18 mouse cellular contexts compared by ENCODE assay signal in genomic region chr1:135565775-135566174, GRCm38 (mm10). TPM values are rescaled to one million over a fixed set of nuclear protein-coding genes. Genes with fewer than 3 reads are reported as not detected.
DNase-seq lines count a peak whose midpoint lies in the region; ATAC-seq lines count a peak whose summit lies in the region.
"Had no signal": no experiment of that assay in that cellular context is flagged by ENCODE, and none has a peak within 500 bp of the region (broad histone marks: within the 10 kb centered on the region; RNA-seq: fewer than 3 reads in every experiment).

No protein-coding gene starts in this region.

- no peak overlapping the region for H3K4me3 ChIP-seq in neural tube, embryonic 13.5 days
- no peak overlapping the region for H3K4me3 ChIP-seq in forebrain, embryonic 15.5 days
- H3K4me3 ChIP-seq in limb, embryonic 10.5 days: no peak overlapping the region
- H3K4me3 ChIP-seq in neural tube, embryonic 15.5 days (replicated peaks): no peak overlapping the region
- no peak overlapping the region for H3K4me3 ChIP-seq in liver, embryonic 11.5 days (ENCODE audit: low read depth, low read length)
- H3K4me3 ChIP-seq: heart, embryonic 13.5 days; liver, embryonic 13.5 days; myocyte had no signal

- no peak for DNase-seq in neural tube, embryonic 10.5 days (ENCODE audit: extremely low spot score, low spot score)
- DNase-seq in limb, embryonic 10.5 days (ENCODE audit: low spot score): no peak
- no peak for DNase-seq in kidney, adult 11 months
- no peak for DNase-seq in liver, embryonic 11.5 days (ENCODE audit: low spot score)
- DNase-seq in cerebellum, adult 9-11 months: no peak
- DNase-seq: adrenal gland, postnatal 10 days; cerebellum, adult 9-10 months; gastrocnemius, postnatal 10 days; heart, postnatal 4 days; kidney, adult 2 months; liver, embryonic 13.5 days; thymus, postnatal 36 days had no signal

- no peak for ATAC-seq in neural tube, embryonic 13.5 days (ENCODE audit: low read depth)
- ATAC-seq in forebrain, embryonic 15.5 days (replicated peaks): no peak
- ATAC-seq in neural tube, embryonic 15.5 days (ENCODE audit: low FRiP score): no peak
- ATAC-seq in liver, embryonic 11.5 days (replicated peaks; ENCODE audit: low FRiP score): no peak
- ATAC-seq: CD4-positive, CD25-positive, alpha-beta regulatory T cell, adult 4 months had no signal

- WGBS in neural tube, embryonic 13.5 days: 79% methylated on average over 5 of the region's 5 CpGs
- 53% methylated on average over 5 of the region's 5 CpGs for WGBS in forebrain, embryonic 15.5 days
- 87% methylated on average over 5 of the region's 5 CpGs for WGBS in limb, embryonic 10.5 days
- 63% methylated on average over 5 of the region's 5 CpGs for WGBS in neural tube, embryonic 15.5 days
- WGBS in liver, embryonic 11.5 days: 80% methylated on average over 5 of the region's 5 CpGs

- no peaks in the 10 kb centered on the region for H3K27me3 ChIP-seq in neural tube, embryonic 13.5 days
- no peaks in the 10 kb centered on the region for H3K27me3 ChIP-seq in forebrain, embryonic 15.5 days
- no peaks in the 10 kb centered on the region for H3K27me3 ChIP-seq in limb, embryonic 10.5 days (ENCODE audit: low read depth, poor library complexity, severe bottlenecking)
- no peaks in the 10 kb centered on the region for H3K27me3 ChIP-seq in neural tube, embryonic 15.5 days (replicated peaks)
- no peaks in the 10 kb centered on the region for H3K27me3 ChIP-seq in liver, embryonic 11.5 days (replicated peaks; ENCODE audit: control insufficient read depth, insufficient read depth, low read length)
- H3K27me3 ChIP-seq: heart, embryonic 13.5 days; liver, embryonic 13.5 days had no signal

- H3K27ac ChIP-seq in neural tube, embryonic 13.5 days (replicated peaks): peak overlapping the region; percentile 78
- peak overlapping the region; percentile 86 for H3K27ac ChIP-seq in forebrain, embryonic 15.5 days (replicated peaks)
- peak overlapping the region; percentile 90 for H3K27ac ChIP-seq in limb, embryonic 10.5 days
- peak overlapping the region; percentile 80 for H3K27ac ChIP-seq in neural tube, embryonic 15.5 days (replicated peaks)
- H3K27ac ChIP-seq in liver, embryonic 11.5 days (ENCODE audit: low read depth, low read length): no peak overlapping the region
- H3K27ac ChIP-seq: heart, embryonic 13.5 days; liver, embryonic 13.5 days had no signal

- 0 out of 2 replicates have a peak, but pooled peaks cover 3% of the 10 kb centered on the region for H3K36me3 ChIP-seq in neural tube, embryonic 13.5 days
- no peaks in the 10 kb centered on the region for H3K36me3 ChIP-seq in forebrain, embryonic 15.5 days
- H3K36me3 ChIP-seq in limb, embryonic 10.5 days: peaks cover 12% of the 10 kb centered on the region; the same call in 1 of the 2 replicates
- no peaks in the 10 kb centered on the region for H3K36me3 ChIP-seq in neural tube, embryonic 15.5 days
- no peaks in the 10 kb centered on the region for H3K36me3 ChIP-seq in liver, embryonic 11.5 days (ENCODE audit: control insufficient read depth, insufficient read depth, low read length)
- H3K36me3 ChIP-seq: liver, embryonic 13.5 days had no signal

- H3K4me1 ChIP-seq in neural tube, embryonic 13.5 days (replicated peaks): peaks cover 73% of the 10 kb centered on the region
- peaks cover 73% of the 10 kb centered on the region for H3K4me1 ChIP-seq in forebrain, embryonic 15.5 days
- peaks cover 79% of the 10 kb centered on the region for H3K4me1 ChIP-seq in limb, embryonic 10.5 days
- peaks cover 63% of the 10 kb centered on the region for H3K4me1 ChIP-seq in neural tube, embryonic 15.5 days
- H3K4me1 ChIP-seq in liver, embryonic 11.5 days (replicated peaks; ENCODE audit: control insufficient read depth, insufficient read depth, low read length): peaks cover 17% of the 10 kb centered on the region
- H3K4me1 ChIP-seq: liver, embryonic 13.5 days had no signal

- 0 out of 2 replicates have a peak overlapping the region, but pooled peaks have one; percentile 22 for H3K9ac ChIP-seq in neural tube, embryonic 13.5 days
- no peak overlapping the region for H3K9ac ChIP-seq in forebrain, embryonic 15.5 days (replicated peaks)
- H3K9ac ChIP-seq in neural tube, embryonic 15.5 days (replicated peaks): no peak overlapping the region
- H3K9ac ChIP-seq in liver, embryonic 11.5 days (ENCODE audit: low read depth, low read length): no peak overlapping the region
- H3K9ac ChIP-seq: heart, embryonic 13.5 days; liver, embryonic 13.5 days had no signal

- H3K9me3 ChIP-seq in neural tube, embryonic 13.5 days: no peaks in the 10 kb centered on the region
- H3K9me3 ChIP-seq in forebrain, embryonic 15.5 days: no peaks in the 10 kb centered on the region
- H3K9me3 ChIP-seq in limb, embryonic 10.5 days (replicated peaks): no peaks in the 10 kb centered on the region
- H3K9me3 ChIP-seq in neural tube, embryonic 15.5 days (replicated peaks): no peaks in the 10 kb centered on the region
- H3K9me3 ChIP-seq in liver, embryonic 11.5 days (ENCODE audit: control insufficient read depth, low read length): no peaks in the 10 kb centered on the region
- H3K9me3 ChIP-seq: heart, embryonic 13.5 days; liver, embryonic 13.5 days had no signal

- no peak overlapping the region for H3K4me2 ChIP-seq in neural tube, embryonic 13.5 days
- H3K4me2 ChIP-seq in forebrain, embryonic 15.5 days (replicated peaks): no peak overlapping the region
- no peak overlapping the region for H3K4me2 ChIP-seq in neural tube, embryonic 15.5 days
- H3K4me2 ChIP-seq in liver, embryonic 11.5 days: no peak overlapping the region
- H3K4me2 ChIP-seq: heart, embryonic 13.5 days; liver, embryonic 13.5 days had no signal

RNA-seq across cellular contexts. Expression of gene Nav1, which starts 41.3 kb away (rescaled TPM):
- polyA plus RNA-seq in neural tube, embryonic 13.5 days (2015; fragmentation: Nextera tagmentation; extraction: Ambion mirVana): 34.9 and 38.6 TPM in 2 replicates
- 48.1 and 51.1 TPM in 2 replicates for polyA plus RNA-seq in forebrain, embryonic 15.5 days (2015; fragmentation: Nextera tagmentation; extraction: Ambion mirVana)
- 16.1 and 18.3 TPM in 2 replicates for polyA plus RNA-seq in limb, embryonic 10.5 days (2016; fragmentation: Nextera tagmentation; extraction: Ambion mirVana)
- 40.8 and 44.1 TPM in 2 replicates for polyA plus RNA-seq in neural tube, embryonic 15.5 days (2015; fragmentation: Nextera tagmentation; extraction: Ambion mirVana)
- polyA plus RNA-seq in liver, embryonic 11.5 days (2014; fragmentation: Nextera tagmentation; extraction: Ambion mirVana): 8.8 and 8.9 TPM in 2 replicates
